Mouse (Mus musculus) bone marrow macrophage, adult 2 months (primary cell): ENCODE measurements around the gene Maml2.

ENCODE experiments used
- CTCF ChIP-seq: IDR thresholded peaks from 2 replicates; pipeline ENCODE4 v1.5.1; 2012; ENCODE audit warnings: low read depth, mild to moderate bottlenecking, low read length, moderate library complexity
- POLR2A ChIP-seq: IDR thresholded peaks from 2 replicates; pipeline ENCODE4 v1.6.1; 2012; ENCODE audit warnings: mild to moderate bottlenecking, low read depth, low read length, borderline replicate concordance

- TF ChIP-seq CTCF, result no peak
- TF ChIP-seq POLR2A, result peak; percentile 61; the same call in 1 of the 2 replicates
Measured at GRCm38 (mm10) chr9:13748798-13749674, 451.3 kb downstream of the Maml2 start.
